Mouse (Mus musculus): ENCODE results near the gene Adamts5.

Gene Adamts5

DNA sequence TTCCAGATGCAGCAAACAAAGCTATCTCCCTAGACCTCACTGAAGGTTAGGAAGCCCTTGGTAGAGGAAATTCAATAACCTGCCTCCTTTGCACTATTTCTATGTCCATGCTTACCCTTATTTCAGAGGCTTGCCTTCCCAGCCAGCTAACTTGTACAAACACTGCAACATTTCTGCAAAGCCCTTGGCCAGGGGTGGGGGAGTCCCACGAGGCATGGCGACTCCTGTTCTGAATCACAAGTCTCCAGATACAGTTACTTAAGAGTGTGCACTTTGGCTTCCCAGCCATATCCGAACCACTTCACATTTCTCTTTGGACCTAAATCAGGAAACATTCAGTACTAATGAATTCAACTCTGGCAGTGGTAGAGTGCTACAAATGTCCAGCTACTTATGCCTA, 27.5 kb downstream of the Adamts5 start:
- TF ChIP-seq GATA4 (IDR thresholded peaks at IDR 0.05; ENCODE audit: insufficient replicate concordance, low read length): no peak

DNA sequence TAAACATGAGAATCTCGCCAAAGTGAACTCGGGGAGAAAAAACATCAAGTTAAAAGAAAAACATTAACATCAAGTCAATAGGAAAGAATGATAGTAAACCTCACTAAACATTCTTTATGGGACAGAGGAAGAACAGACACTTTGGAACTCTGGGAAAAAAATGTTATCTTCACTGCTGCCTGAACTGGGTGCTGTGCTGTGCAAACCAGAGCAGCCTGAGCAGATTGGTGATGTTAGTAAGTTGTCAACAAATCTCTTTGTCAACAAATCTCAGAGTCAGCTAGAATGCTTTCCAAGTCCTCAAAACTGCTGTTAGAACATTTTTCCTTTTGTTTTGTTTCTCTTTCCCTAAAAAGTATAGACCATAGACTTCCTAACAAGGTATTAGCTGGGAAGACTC, 29.7 kb downstream of the Adamts5 start:
- TF ChIP-seq GATA4 (IDR thresholded peaks at IDR 0.05; ENCODE audit: insufficient replicate concordance, low read length): no peak

DNA sequence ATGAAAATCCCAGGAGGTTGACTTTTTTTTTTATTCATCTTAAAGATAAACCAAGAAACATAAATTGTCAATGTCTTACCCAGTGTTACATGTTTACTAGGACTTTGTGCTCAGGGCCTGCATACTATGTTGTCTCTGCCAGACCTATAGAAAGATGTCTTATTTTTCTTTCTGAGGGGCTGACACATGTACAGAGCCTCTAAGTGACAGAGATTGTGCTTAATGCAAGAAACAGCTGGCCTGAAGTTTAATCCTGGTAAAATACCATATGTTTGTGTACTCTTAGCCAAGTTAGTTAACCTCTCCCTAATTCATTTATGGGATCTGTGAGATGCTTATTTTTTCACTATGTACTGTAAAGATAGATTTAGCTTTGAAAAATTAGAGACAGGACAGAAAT, 30.4 kb downstream of the Adamts5 start:
- no peak for TF ChIP-seq GATA4 (IDR thresholded peaks at IDR 0.05; ENCODE audit: insufficient replicate concordance, low read length)

DNA sequence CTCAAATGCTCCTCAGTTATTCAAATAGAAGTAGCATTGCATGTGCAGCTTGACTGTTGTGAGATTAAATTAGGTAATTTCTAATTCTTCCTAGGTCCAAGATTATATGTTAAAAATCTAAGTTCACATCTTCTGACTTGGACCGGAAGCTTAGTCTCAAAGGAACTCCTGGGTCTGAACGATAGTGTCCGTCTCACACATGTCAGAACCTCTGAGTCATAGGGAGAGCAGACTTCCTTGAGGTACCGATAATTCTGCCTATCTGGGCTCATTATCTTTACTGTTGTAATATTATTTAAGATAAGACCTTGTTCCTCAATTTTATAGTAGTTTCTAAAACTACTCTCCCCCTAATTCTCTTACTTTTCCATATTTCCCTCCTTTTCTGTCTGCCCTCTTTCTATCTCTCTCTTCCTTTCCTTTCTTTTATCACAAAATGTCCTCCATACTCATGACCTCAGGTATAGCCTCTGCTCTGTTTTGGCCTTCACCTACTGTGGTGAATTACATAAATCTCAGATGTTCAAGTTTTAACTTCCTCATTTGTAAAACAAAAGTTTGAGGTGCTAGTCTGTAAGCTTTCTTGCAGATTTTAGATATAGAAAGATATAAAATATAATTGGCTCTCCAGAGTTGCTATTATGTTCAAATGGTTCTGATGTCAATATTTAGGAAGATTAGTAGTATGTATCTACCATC, 36.8 kb downstream of the Adamts5 start:
- no peak for TF ChIP-seq GATA4 (IDR thresholded peaks at IDR 0.05; ENCODE audit: insufficient replicate concordance, low read length)

DNA sequence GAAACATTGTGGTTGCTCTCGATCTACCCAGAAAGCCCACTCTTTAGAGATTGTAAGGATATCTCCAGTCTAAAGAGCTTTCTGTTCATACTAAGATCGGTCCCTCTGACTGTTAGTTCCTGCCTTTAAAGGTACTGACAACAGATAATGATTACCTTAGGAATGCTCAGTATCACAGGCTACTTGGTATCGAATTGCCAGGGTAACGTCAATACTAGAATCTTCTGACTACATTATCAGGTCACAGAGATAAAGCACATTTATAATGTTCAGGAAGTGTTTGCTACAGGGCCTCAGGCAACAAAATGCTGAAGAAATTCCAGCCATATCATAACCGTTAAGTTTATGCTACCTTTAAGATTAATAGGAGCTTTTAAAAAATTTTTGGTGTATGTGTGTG, 47.1 kb downstream of the Adamts5 start:
- TF ChIP-seq GATA4 (IDR thresholded peaks at IDR 0.05; ENCODE audit: insufficient replicate concordance, low read length): no peak

DNA sequence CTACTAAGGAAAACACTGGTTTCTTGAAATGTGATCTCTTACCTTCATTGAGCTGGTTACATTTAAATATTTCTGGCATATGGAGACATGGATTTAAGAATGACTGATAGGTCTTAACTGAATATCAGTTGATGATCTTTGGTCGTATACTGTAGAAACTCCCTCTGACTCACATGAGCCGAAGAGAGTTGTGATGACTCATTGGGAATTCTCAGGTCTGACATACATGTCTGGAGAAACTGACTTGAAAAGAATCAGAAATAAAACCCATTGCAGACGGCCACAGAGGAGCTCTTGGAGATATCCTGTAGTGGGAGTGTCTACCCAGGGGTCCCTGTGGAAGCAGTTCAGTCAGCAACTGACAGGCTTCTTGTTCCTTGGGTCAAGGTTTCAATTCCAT, 74.6 kb downstream of the Adamts5 start:
- TF ChIP-seq GATA4 (IDR thresholded peaks at IDR 0.05; ENCODE audit: insufficient replicate concordance, low read length): no peak

DNA sequence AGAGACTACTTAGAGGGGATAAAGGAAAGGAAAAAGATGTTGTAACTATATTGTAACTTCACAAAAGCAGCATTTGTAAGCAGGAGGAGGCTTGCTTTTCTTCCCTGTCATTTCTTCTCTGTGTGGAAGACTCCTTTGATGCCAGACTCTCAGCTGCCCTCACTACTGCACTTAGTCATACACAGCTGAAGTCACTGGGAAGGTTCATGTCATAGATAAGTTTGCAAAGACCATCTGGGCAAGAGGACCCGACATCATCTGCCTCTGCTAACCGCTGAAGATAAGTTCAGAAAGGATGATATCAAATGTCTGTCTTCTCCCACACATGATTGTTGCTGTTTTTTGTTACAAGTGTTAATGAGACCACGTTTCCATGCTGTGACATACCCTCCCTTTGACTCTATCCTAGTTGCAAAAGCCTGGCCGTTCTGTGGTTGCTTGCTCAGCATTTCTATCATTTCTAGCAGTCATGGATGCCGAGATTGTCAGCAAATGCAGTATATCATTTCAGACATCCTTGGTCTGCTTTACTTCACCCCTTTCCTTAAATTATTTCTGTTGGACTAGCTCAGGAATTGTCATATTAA, 79.2 kb downstream of the Adamts5 start:
- TF ChIP-seq GATA4 (IDR thresholded peaks at IDR 0.05; ENCODE audit: insufficient replicate concordance, low read length): no peak

DNA sequence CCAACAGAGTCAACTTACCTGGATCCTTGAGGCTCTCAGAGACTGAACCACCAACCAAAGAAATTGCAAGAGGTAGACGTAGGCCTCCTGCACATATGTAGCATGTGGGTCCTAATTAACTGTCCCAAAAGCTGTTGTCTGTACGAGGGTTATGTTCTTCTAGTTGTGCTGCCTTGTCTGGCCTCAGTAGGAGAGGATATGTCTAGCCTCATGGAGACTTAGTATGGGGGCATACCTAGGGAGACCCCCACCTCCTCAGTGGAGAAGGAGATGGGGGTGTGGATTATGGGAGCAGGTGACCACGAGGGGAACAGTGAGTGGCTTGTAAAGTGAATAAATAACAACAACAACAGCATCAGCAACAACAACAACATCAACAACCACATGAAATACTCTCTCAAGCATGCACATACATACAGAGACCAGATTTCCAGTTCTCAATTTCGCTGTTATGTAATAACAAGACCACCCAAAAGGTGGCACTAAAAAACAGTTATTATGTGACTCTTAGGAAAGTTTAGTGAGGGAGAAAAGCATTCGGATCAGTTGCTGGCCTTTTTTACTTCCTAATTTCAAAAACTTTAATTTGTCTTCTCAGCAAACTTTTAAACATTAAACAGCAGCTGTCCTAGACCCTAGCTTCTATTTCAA, 81.7 kb downstream of the Adamts5 start:
- TF ChIP-seq GATA4 (IDR thresholded peaks at IDR 0.05; ENCODE audit: insufficient replicate concordance, low read length): no peak

DNA sequence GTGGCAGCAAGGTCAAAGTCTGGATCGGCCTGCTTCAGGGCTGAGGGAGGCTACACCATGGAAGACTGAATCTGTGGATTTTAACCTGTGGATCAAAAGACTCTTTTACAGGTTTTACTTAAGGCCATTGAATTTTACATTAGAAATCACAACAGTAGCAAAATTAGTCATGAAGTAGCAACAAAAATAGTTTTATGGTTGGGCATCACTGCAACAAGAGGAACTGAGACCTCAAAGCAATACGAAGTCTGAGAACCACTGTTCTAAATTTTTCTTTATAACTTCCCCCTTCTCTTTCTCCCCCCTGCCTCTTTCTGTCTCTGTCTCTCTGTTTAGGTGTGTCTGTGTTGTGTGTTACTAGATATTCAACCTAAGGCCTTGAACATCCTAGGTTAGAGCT, 87.5 kb downstream of the Adamts5 start:
- TF ChIP-seq GATA4 (IDR thresholded peaks at IDR 0.05; ENCODE audit: insufficient replicate concordance, low read length): no peak

DNA sequence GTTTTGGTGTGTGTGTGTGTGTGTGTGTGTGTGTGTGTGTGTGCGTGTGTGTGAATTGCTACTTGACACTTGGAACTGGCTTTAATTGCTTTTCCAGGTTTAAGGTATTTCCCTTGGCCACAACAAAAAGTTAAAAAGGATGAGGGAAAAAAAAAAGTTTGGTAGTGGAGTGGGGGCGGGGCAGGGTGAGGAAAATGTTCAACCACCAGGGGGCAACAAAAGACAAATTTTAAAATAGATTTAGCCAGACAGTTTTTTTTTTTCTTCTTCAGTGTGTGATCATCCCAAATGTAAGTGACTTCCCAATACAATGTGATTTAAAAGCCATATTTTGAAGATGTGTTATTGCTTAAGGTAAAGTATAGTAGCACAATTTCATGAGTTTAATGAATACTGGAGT, 94.0 kb downstream of the Adamts5 start:
- TF ChIP-seq GATA4 (IDR thresholded peaks at IDR 0.05; ENCODE audit: insufficient replicate concordance, low read length): no peak

DNA sequence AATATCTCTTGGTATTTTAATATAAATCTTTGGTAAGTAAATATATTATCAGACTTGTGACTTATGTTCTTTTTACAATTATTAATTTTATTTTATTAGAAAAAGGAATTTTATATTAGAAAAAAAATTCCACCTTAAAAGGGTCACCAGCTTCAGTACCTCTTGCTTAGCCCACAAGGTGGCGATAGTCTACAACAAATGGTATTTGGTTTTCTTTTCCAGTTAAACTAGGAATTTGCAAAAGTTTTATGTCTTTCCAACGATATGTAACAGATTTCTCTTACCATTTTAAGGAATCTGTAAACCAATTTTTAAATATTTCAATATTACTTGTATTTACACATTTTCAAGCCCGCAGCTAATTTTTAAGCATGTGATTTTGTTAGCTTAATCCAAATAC, 94.6 kb downstream of the Adamts5 start:
- no peak for TF ChIP-seq GATA4 (IDR thresholded peaks at IDR 0.05; ENCODE audit: insufficient replicate concordance, low read length)

Measured in liver, adult (tissue).